Mouse (Mus musculus) layer of hippocampus, adult 18-20 months (tissue): ENCODE measurements at regions not wholly inside any gene's neighbourhood (a gene's known extent, or its start where the extent isn't known, plus 50 kb on each side); places are given as distances from the start of the nearest gene placed in this dataset.

Experiments used
- DNase-seq, 2 experiments: peaks; one replicate each; pipeline ENCODE4 v3.0.0; 2022; ENCODE audit warnings: low spot score in 2 of 2

GRCm38 (mm10) chr12:12527366-12527765 lies 265.4 kb downstream of the Fam49a start:
- no peak for DNase-seq

GRCm38 (mm10) chr12:12520311-12520852 lies 258.4 kb downstream of the Fam49a start:
- no peak for DNase-seq

GRCm38 (mm10) chr12:12518490-12519070 lies 256.6 kb downstream of the Fam49a start:
- DNase-seq, result no peak

- DNase-seq, result no peak
Observed at GRCm38 (mm10) chr12:12517020-12517419, 255.1 kb downstream of the Fam49a start.

- DNase-seq, result no peak
Observed at GRCm38 (mm10) chr12:12510764-12511163, 248.8 kb downstream of the Fam49a start.

GRCm38 (mm10) chr12:12509164-12509937 lies 247.4 kb downstream of the Fam49a start:
- DNase-seq, result no peak

- no peak for DNase-seq
Observed at GRCm38 (mm10) chr12:12508487-12509125, 246.7 kb downstream of the Fam49a start.

GRCm38 (mm10) chr12:12506671-12507070 lies 244.7 kb downstream of the Fam49a start:
- DNase-seq, result no peak

GRCm38 (mm10) chr12:12505590-12505989 lies 243.7 kb downstream of the Fam49a start:
- DNase-seq, result no peak

GRCm38 (mm10) chr12:12499903-12500302 lies 238.0 kb downstream of the Fam49a start:
- DNase-seq, result no peak

GRCm38 (mm10) chr12:12498621-12499020 lies 236.7 kb downstream of the Fam49a start:
- DNase-seq, result no peak

GRCm38 (mm10) chr12:12497277-12497841 lies 235.4 kb downstream of the Fam49a start:
- no peak for DNase-seq

GRCm38 (mm10) chr12:12496593-12497141 lies 234.7 kb downstream of the Fam49a start:
- DNase-seq, result peak; percentile 4 to 7

GRCm38 (mm10) chr12:12490173-12490572 lies 228.2 kb downstream of the Fam49a start:
- no peak for DNase-seq

- no peak for DNase-seq
Observed at GRCm38 (mm10) chr12:12488090-12488489, 226.2 kb downstream of the Fam49a start.

- no peak for DNase-seq
Observed at GRCm38 (mm10) chr12:12486656-12487356, 224.9 kb downstream of the Fam49a start.

GRCm38 (mm10) chr12:12484921-12485680 lies 223.2 kb downstream of the Fam49a start:
- no peak for DNase-seq

GRCm38 (mm10) chr12:12480451-12480850 lies 218.5 kb downstream of the Fam49a start:
- no peak for DNase-seq

- DNase-seq, result no peak
Observed at GRCm38 (mm10) chr12:12452086-12452485, 190.1 kb downstream of the Fam49a start.

- no peak for DNase-seq
Observed at GRCm38 (mm10) chr12:12446768-12447167, 184.8 kb downstream of the Fam49a start.
